Mouse (Mus musculus) cerebellum, adult 2 months (tissue): Measurements from ENCODE around the gene Cntn2.

Experiments
- CTCF ChIP-seq: fragments of 200-500 bp; IDR thresholded peaks from 2 replicates; pipeline ENCODE4 v1.5.1; 2011; ENCODE audit warnings: low read depth, mild to moderate bottlenecking, control low read depth, low read length, moderate library complexity, borderline replicate concordance; ENCODE audit not compliant: insufficient read depth
- POLR2A ChIP-seq: fragments of 200-500 bp; IDR thresholded peaks from 2 replicates; pipeline ENCODE4 v1.6.1; 2011; ENCODE audit warnings: low read length, control low read depth, borderline replicate concordance; ENCODE audit not compliant: insufficient read depth

DNA sequence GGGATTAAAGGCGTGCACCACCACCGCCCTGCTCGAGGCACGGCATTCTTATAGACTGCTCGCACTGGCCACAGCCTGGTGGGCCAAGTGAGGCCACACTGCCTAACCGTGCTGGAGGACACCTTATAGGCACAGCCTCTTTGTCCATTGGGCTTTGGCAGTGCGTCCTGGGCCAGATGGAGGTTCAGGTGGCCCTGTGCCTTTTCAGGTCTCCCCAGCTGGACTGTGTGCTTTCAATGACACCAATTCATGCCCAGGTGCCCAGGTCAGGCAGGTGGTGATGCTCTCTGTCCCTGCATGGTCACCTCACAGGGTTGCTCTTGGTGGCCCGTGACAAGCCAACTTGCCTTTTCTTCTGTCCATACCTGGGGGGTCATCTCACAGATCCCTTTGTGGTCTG, 33.8 kb upstream of the Cntn2 start:
- TF ChIP-seq CTCF (no peak), POLR2A (no peak)
